Mouse (Mus musculus): Measurements from ENCODE around the gene Bicral.

- TF ChIP-seq KAT2A (IDR thresholded peaks at IDR 0.05; ENCODE audit: insufficient replicate concordance, low read length) (no peak), CTCF (conservative IDR thresholded peaks at IDR 0.05 in 1 of 2, IDR thresholded peaks at IDR 0.05 in 1 of 2; ENCODE audit: low read depth in 2 of 2, low read length in 2 of 2) (no peak), MEF2A (IDR thresholded peaks at IDR 0.05; ENCODE audit: borderline replicate concordance, low read depth, low read length) (no peak), POLR2A (IDR thresholded peaks at IDR 0.05; ENCODE audit: low read depth, low read length) (no peak), POLR2AphosphoS2 (IDR thresholded peaks at IDR 0.05; ENCODE audit: low read depth, low read length) (no peak)
Measured at GRCm38 (mm10) chr17:46763544-46763943, 94.7 kb downstream of the Bicral start, which contains the start of gene Ptcra.
